Mouse (Mus musculus) spleen, postnatal 10 days (tissue): ENCODE results near the gene Shank3.

Source experiments
- DNase-seq, 2 experiments: peaks; one replicate each; pipeline ENCODE4 v3.0.0; 2021 to 2022; ENCODE audit warnings: low spot score in 2 of 2

Gene Shank3

GRCm38 (mm10) chr15:89477091-89477491 lies 22.3 kb upstream of the Shank3 start, which contains the start of gene Arsa:
TSS of gene Arsa (minus strand) at chr15:89477425.
- DNase-seq, result no peak

DNA sequence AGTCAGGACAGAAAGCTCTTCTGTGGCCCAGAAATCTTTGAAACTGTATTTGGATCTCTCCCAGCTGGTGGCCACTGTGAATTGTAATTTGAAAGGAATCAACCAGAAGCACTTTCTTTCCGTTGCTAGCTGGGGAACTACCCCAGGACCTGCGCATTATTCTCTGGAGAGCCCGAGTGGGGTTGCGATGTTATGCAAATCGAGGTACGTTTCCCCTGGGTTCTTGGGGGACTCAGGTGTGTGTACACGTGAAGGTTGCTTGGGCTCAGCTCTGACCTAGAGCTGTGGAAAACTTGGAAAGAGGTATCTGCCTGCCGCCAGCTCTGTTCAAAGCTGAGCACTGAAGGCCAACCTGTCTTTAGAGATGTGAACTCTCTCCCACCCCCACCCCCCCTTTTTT lies 21.6 kb upstream of the Shank3 start:
- no peak for DNase-seq

DNA sequence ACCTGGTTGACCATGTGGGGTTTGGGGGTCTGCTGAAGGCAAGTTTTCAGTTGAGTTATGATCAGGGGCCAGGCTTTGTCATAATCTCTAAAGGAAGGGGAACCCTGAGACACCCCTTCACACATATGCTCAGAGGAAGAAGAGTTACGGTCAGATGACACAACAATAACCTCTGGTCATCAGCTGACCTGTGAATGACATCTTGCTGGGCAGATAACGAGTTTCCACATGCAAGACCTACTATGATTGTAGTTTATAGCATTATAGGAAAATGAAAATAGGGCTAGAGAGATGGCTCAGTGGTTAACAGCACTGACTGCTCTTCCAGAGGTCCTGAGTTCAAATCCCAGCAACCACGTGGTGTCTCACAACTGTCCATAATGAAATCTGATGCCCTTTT lies 20.8 kb upstream of the Shank3 start:
- no peak for DNase-seq

DNA sequence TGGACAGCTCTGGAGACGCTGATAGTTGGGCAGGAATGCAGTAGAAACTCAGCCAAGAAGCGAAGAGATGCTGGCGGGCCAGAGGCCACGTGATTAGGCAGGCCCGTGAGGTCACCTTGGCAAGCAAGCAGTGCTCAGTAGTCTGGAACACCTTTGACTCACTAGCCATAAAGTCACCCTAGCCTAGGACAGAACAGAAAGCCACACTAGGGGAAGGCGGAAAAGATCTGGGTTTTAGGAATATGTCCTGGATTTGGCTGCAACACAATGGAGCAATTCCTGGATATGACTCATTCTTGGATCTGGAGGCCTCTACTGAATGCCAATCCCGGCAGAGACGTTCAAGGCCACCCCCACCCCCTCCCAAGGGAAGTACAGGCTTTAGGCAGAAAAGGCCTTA lies 18.8 kb upstream of the Shank3 start:
- DNase-seq, result no peak

- DNase-seq, result no peak
Observed at GRCm38 (mm10) chr15:89488182-89488581, 11.2 kb upstream of the Shank3 start.

DNA sequence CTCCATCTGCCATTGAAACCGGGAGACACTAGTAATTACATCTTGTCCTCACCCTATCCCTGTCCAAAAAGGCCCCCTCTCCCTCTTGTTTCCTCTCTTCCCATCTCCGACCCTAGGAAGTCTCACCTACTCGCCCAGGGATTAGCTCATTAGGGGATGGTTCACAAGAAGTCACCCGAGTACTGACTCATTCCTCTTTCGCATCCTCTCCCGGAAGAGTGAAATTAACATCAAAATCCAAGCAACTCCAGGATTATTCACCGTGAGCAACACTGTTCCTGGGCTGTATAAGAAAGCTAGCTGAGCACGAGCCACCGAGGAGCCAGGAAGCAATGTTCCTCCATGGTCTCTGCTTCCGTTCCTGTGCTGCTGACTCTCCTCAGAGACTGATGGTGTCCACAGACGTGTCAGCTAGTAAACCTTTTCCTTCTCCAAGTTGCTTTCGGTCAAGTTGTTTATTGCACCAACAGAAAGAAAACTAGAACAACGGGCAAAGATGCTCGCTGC lies 10.8 kb upstream of the Shank3 start:
- DNase-seq, result no peak

- DNase-seq, result peak in 1 of 2 experiments; percentile 41
Observed at GRCm38 (mm10) chr15:89494970-89495369, 4.5 kb upstream of the Shank3 start.

GRCm38 (mm10) chr15:89496131-89496530 lies 3.3 kb upstream of the Shank3 start:
- no peak for DNase-seq

GRCm38 (mm10) chr15:89496841-89497240 lies 2.6 kb upstream of the Shank3 start:
- no peak for DNase-seq

DNA sequence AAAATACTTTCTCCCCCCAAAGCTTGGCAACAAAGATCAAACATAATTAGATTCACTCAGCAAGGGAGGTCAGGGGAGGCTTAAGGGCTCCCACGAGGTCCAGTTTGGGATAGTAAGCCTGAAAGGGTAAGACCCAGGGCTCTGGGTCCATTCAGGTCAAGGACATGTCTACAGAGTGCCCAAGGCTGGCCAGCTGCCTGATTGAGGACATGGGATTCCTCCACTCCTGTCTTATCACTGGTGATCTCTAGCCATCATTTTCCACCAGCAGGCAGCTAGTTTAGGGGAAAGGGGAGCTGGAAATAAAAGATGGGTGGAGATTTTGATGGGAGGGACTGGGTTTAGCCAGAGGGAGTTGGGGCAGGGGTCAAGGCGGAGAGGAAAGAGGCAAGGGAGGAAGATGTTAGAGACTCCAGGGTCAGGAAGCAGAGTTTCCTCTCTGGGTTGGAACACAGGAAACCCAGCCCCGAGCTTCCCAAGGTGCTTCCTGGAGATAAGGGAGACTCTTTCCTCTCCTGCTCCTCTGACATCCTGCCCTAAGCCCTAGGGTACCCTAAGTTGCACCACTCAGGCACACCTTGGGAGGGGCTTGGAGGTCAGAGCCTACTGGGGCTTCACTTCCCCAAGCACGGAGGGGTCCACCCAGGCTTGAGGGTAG lies 1.9 kb upstream of the Shank3 start:
- DNase-seq, result no peak

- DNase-seq, result peak in 1 of 2 experiments; percentile 54
Observed at GRCm38 (mm10) chr15:89498049-89498960, 1.1 kb upstream of the Shank3 start.

DNA sequence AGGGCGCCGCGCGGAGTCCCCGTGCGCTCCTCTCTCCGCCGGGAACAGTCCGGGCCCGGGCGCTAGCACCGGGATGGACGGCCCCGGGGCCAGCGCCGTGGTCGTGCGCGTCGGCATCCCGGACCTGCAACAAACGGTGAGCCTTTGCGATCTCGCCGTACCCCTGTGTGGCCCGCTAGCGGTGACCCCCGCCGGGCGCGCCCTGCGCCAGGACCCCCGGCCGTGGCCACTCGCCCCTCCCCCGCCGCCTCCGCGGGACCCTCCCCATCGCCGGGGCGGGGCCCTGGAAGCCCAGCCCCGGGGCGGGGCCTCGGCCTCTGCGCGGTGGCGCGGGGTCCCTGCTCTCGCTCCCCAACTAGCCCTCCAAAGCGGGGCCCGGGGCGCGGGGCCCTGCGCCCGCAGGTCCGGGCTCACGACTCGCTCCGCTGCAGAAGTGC lies 379 bp downstream of the Shank3 start:
- DNase-seq, result no peak

DNA sequence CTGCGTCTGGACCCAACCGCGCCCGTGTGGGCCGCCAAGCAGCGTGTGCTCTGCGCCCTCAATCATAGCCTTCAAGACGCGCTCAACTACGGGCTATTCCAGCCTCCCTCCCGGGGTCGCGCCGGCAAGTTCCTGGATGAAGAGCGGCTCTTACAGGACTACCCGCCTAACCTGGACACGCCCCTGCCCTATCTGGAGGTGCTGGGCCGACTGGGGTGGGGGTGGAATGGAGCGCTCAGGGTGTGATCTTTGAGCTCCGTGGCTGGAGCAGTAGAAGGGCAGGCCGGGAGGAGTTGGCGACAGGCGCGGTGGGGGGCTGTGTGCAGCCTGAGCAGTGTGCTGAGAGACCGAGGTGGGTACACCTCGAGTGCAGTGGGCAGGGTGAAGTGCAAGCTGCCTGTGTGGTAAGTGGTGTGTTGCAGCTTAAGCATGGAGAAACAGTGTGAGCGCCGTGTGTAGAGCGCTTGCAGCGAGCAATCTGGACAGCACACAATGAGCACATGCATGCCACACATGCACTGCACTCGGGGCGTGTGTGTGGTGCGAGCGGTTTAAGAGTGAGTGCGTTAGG lies 883 bp downstream of the Shank3 start:
- no peak for DNase-seq

DNA sequence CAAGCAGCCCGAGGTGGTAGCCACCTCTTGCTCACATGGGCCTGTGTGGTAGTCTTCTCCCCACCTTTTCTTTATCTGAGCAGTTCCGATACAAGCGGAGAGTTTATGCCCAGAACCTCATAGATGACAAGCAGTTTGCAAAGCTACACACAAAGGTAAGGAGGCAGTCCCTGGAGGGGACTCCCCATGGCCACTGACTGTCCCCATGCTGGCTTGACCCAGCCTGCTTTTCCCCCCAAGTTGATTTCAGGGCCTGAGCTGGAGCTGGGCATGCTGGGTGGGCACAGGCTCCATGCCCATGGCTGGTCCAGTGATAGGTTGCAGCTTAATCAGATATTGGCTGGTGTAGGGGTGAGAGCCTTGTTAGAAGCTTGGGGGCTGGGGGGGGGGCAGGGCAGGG lies 1.9 kb downstream of the Shank3 start:
- DNase-seq, result no peak

- no peak for DNase-seq
Observed at GRCm38 (mm10) chr15:89504838-89505237, 5.4 kb downstream of the Shank3 start.

- no peak for DNase-seq
Observed at GRCm38 (mm10) chr15:89507751-89508150, 8.3 kb downstream of the Shank3 start.

GRCm38 (mm10) chr15:89512679-89513078 lies 13.3 kb downstream of the Shank3 start:
- no peak for DNase-seq

GRCm38 (mm10) chr15:89521951-89522350 lies 22.5 kb downstream of the Shank3 start:
- no peak for DNase-seq

- no peak for DNase-seq
Observed at GRCm38 (mm10) chr15:89522566-89523282, 23.3 kb downstream of the Shank3 start.

GRCm38 (mm10) chr15:89523283-89523832 lies 23.9 kb downstream of the Shank3 start:
- DNase-seq, result no peak

GRCm38 (mm10) chr15:89524001-89524571 lies 24.7 kb downstream of the Shank3 start:
- DNase-seq, result no peak
